Mouse (Mus musculus) E14TG2a.4 (cell line): ENCODE measurements around the gene Fstl5.

Experiments
- CTCF ChIP-seq: conservative IDR thresholded peaks from 2 replicates; pipeline ENCODE4 v1.5.1; 2014; ENCODE audit warnings: low read length
- NANOG ChIP-seq: IDR thresholded peaks from 2 replicates; pipeline ENCODE4 v1.6.1; 2014; ENCODE audit warnings: borderline replicate concordance, low read length, mixed read lengths
- POU5F1 ChIP-seq: IDR thresholded peaks from 2 replicates; pipeline ENCODE4 v1.6.1; 2014; ENCODE audit warnings: low read length, borderline replicate concordance

DNA sequence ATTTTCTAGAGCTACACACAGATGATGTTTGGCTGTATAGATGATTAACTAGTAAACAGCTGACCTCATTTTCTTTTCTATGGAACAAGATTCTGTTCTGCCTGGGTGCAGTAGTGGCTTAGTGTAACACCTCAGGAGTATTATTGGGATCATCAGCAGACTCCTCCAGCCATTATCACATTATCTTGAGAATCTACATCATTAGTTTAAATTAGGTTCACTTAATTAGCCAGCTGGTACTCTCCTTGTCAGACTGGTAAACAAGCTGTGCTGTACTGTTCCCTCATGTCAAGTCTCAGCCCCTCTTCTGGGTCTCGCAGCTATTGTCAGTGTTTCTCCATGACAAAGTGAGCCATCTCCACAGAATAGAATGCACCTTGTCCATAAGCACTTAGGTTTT, 580.2 kb downstream of the Fstl5 start:
- TF ChIP-seq CTCF (no peak), NANOG (no peak), POU5F1 (no peak)
